Mouse (Mus musculus): ENCODE measurements at regions not wholly inside any gene's neighbourhood (a gene's known extent, or its start where the extent isn't known, plus 50 kb on each side); places are given as distances from the start of the nearest gene placed in this dataset.

DNA sequence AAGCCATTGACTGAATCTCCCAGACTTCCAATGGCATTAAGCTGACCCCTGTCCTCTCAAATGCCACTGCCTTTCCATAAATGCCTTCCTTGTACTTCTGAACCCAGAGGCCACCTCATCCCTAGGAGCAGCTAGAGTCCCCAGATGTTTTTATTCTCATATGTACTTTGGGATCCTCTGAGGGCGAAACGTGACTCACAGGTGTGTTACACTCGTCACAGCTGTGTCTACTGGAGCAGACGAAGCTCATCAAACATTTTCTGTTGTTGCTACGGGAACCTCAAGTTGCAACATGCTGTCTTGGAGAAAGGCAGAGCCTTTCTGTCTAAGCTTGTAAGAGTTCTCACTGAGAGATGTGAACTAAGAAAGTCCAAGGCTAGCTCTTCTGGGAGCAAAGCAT is 80.1 kb downstream of the Zfp706 start:
- H3K9me3 ChIP-seq (replicated peaks; ENCODE audit: control insufficient read depth, low read length), result no peaks in the 10 kb centered on the region
- no peak overlapping the region for H3K9ac ChIP-seq (ENCODE audit: low read depth, low read length)
- H3K27ac ChIP-seq (ENCODE audit: low read length), result no peak overlapping the region
- WGBS (ENCODE audit: insufficient replicate concordance), result 62% methylated on average over 5 of the region's 5 CpGs
- no peaks in the 10 kb centered on the region for H3K27me3 ChIP-seq (ENCODE audit: control insufficient read depth, insufficient read depth, low read depth, low read length)
- no peak for ATAC-seq (ENCODE audit: low read depth)
- no peaks in the 10 kb centered on the region for H3K4me1 ChIP-seq (ENCODE audit: control insufficient read depth, low read depth, low read length)
- no peak overlapping the region for H3K4me3 ChIP-seq (ENCODE audit: low read depth, low read length)
- H3K36me3 ChIP-seq (ENCODE audit: control insufficient read depth, insufficient read depth), result no peaks in the 10 kb centered on the region
- no peak overlapping the region for H3K4me2 ChIP-seq (ENCODE audit: low read depth, low read length)

DNA sequence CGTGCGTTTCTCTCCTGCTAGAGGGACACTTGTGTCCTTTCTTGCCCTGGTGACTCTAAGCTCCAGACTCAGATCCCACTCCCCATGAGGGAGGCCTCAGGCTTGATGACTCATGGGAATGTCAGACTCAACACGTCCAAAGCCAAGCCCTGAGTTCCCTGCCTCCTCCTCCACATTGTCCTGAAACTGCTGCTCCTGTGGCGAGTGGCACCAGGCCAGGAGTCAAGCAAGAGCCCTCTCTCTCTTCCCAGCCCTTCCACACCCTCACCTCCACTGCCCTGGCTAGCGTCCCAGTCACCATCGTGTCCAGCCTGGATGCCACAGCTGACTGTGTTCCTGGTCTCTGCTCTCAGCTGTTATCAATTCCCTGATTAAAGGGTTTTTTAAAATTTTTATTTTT is 83.4 kb downstream of the Zfp706 start:
- no peak overlapping the region for H3K4me3 ChIP-seq (ENCODE audit: low read depth, low read length)
- no peak for ATAC-seq (ENCODE audit: low read depth)
- H3K27ac ChIP-seq (ENCODE audit: low read length), result no peak overlapping the region
- WGBS (ENCODE audit: insufficient replicate concordance), result 66% methylated on average over 6 of the region's 6 CpGs
- no peaks in the 10 kb centered on the region for H3K4me1 ChIP-seq (ENCODE audit: control insufficient read depth, low read depth, low read length)
- H3K27me3 ChIP-seq (ENCODE audit: control insufficient read depth, insufficient read depth, low read depth, low read length), result no peaks in the 10 kb centered on the region
- H3K4me2 ChIP-seq (ENCODE audit: low read depth, low read length), result no peak overlapping the region
- H3K9ac ChIP-seq (ENCODE audit: low read depth, low read length), result no peak overlapping the region
- H3K9me3 ChIP-seq (replicated peaks; ENCODE audit: control insufficient read depth, low read length), result no peaks in the 10 kb centered on the region
- no peaks in the 10 kb centered on the region for H3K36me3 ChIP-seq (ENCODE audit: control insufficient read depth, insufficient read depth)

DNA sequence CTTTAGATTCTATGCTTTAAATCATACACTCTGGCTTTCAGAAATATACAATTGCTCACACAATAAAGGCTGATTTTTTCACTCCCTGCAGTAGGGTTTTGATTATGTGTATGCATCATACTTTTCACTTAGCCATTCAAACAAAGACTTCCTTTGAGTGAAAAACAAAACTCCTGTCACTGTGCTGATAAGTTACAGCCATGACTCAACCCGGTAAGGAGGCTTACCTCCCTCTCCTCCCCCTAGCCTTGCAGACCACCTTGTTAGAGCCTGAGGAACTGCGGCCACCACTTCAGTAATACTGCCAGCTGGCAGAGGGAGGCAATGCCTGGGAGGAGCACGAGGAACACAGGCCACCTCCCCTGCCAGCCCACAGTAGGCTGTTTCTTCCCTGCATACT is 86.2 kb downstream of the Zfp706 start:
- Histone ChIP-seq H3K4me2 (ENCODE audit: low read depth, low read length) (no peak overlapping the region), H3K9me3 (replicated peaks; ENCODE audit: control insufficient read depth, low read length) (no peaks in the 10 kb centered on the region), H3K27me3 (ENCODE audit: control insufficient read depth, insufficient read depth, low read depth, low read length) (no peaks in the 10 kb centered on the region), H3K4me3 (ENCODE audit: low read depth, low read length) (no peak overlapping the region), H3K9ac (ENCODE audit: low read depth, low read length) (no peak overlapping the region), H3K4me1 (ENCODE audit: control insufficient read depth, low read depth, low read length) (no peaks in the 10 kb centered on the region), H3K27ac (ENCODE audit: low read length) (no peak overlapping the region), H3K36me3 (ENCODE audit: control insufficient read depth, insufficient read depth) (no peaks in the 10 kb centered on the region)
- no peak for ATAC-seq (ENCODE audit: low read depth)
- 33% methylated on average over 3 of the region's 3 CpGs for WGBS (ENCODE audit: insufficient replicate concordance)

DNA sequence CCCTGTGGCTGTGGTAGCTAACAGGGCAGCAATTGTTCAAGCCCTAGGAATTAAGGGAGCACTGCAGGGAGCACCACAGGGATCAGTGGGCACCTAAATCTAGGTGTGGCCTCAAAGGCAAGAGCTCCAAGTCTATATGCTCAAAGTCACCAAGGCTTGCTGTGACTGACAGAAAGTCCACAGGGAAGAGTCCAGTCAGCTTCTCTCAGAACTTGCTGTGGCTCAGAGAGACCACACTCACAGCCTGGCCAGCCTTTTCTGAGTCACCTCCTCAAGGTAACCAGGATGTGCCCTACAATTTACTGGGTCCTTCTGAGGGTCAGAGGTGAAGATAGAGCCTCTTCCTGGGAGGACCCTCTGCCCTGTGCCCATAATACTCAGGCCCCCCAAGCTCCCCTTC is 86.7 kb downstream of the Zfp706 start:
- Histone ChIP-seq H3K36me3 (ENCODE audit: control insufficient read depth, insufficient read depth) (no peaks in the 10 kb centered on the region), H3K27me3 (ENCODE audit: control insufficient read depth, insufficient read depth, low read depth, low read length) (no peaks in the 10 kb centered on the region), H3K9me3 (replicated peaks; ENCODE audit: control insufficient read depth, low read length) (no peaks in the 10 kb centered on the region), H3K4me3 (ENCODE audit: low read depth, low read length) (no peak overlapping the region), H3K4me1 (ENCODE audit: control insufficient read depth, low read depth, low read length) (no peaks in the 10 kb centered on the region), H3K4me2 (ENCODE audit: low read depth, low read length) (no peak overlapping the region), H3K9ac (ENCODE audit: low read depth, low read length) (no peak overlapping the region), H3K27ac (ENCODE audit: low read length) (no peak overlapping the region)
- ATAC-seq (ENCODE audit: low read depth), result no peak

DNA sequence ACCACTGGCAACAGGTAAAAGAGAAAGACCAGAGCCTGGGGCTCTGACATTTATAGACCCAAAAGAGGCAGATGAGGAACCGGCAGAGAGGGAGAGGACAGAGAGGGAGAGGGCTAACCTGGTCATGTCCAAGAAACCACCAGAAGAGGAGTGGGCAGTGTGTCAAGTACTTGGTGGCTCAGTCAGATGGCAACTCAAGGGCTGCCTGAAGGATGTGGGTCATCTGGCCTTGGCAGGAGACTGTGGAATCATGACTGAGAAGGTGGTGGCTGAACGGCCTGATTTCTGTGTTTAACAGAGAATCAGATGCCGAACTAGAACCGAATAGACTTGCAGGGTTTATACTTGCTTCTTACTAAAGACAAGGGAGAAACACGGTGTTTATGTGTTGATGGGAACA is 87.9 kb downstream of the Zfp706 start:
- 75% methylated on average over 5 of the region's 5 CpGs for WGBS (ENCODE audit: insufficient replicate concordance)
- no peaks in the 10 kb centered on the region; the same call in 1 of the 2 replicates for H3K4me1 ChIP-seq (ENCODE audit: control insufficient read depth, low read depth, low read length)
- no peak overlapping the region for H3K4me2 ChIP-seq (ENCODE audit: low read depth, low read length)
- H3K9me3 ChIP-seq (replicated peaks; ENCODE audit: control insufficient read depth, low read length), result no peaks in the 10 kb centered on the region
- no peak overlapping the region for H3K9ac ChIP-seq (ENCODE audit: low read depth, low read length)
- no peaks in the 10 kb centered on the region for H3K27me3 ChIP-seq (ENCODE audit: control insufficient read depth, insufficient read depth, low read depth, low read length)
- H3K4me3 ChIP-seq (ENCODE audit: low read depth, low read length), result no peak overlapping the region
- no peak for ATAC-seq (ENCODE audit: low read depth)
- no peak overlapping the region for H3K27ac ChIP-seq (ENCODE audit: low read length)
- H3K36me3 ChIP-seq (ENCODE audit: control insufficient read depth, insufficient read depth), result no peaks in the 10 kb centered on the region

DNA sequence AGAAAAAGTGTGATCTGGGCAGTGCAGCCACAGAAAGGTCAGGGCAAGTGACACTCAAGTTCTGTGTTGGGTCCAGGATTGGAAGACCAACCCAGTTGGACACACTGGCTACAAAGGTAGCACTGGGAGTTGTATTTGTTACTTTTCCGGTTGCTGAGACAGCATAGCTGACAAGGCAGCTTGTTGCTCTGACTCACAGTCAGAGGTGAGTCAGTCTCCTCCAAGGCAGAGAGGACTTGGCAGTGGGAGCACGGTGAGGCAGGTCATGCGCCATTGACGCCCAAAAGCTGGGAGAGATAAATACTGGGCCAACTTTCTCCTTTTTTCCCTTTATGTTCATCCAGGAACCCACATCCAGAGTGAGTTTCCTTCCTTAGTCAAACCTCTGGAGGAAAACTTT is 88.4 kb downstream of the Zfp706 start:
- H3K4me1 ChIP-seq (ENCODE audit: control insufficient read depth, low read depth, low read length), result no peaks in the 10 kb centered on the region; the same call in 1 of the 2 replicates
- no peaks in the 10 kb centered on the region for H3K36me3 ChIP-seq (ENCODE audit: control insufficient read depth, insufficient read depth)
- no peak overlapping the region for H3K27ac ChIP-seq (ENCODE audit: low read length)
- H3K9me3 ChIP-seq (replicated peaks; ENCODE audit: control insufficient read depth, low read length), result no peaks in the 10 kb centered on the region
- H3K27me3 ChIP-seq (ENCODE audit: control insufficient read depth, insufficient read depth, low read depth, low read length), result no peaks in the 10 kb centered on the region
- 62% methylated on average over 4 of the region's 4 CpGs for WGBS (ENCODE audit: insufficient replicate concordance)
- H3K9ac ChIP-seq (ENCODE audit: low read depth, low read length), result no peak overlapping the region
- no peak for ATAC-seq (ENCODE audit: low read depth)
- no peak overlapping the region for H3K4me2 ChIP-seq (ENCODE audit: low read depth, low read length)
- H3K4me3 ChIP-seq (ENCODE audit: low read depth, low read length), result no peak overlapping the region

DNA sequence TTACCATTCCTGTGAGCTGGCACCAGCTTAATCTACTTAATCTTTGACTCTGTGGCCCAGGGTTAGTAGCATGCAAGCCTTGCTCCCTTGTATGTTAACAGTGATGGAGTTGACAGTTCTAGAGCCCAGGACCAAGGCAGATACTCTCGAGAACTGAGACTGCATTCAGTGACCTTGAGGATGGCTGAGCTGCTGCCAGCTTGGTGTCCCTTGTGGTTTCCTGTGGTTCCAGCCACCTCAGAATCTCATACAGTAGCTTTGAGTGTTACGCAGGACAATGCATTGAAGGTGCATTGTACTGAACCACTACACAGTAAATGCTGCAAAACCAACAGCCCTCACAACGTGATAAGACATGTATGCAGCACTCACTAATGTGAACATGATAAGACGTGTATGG is 90.6 kb downstream of the Zfp706 start:
- WGBS (ENCODE audit: insufficient replicate concordance), result 28% methylated on average over 4 of the region's 4 CpGs
- no peak for ATAC-seq (ENCODE audit: low read depth)
- Histone ChIP-seq H3K27ac (ENCODE audit: low read length) (no peak overlapping the region), H3K36me3 (ENCODE audit: control insufficient read depth, insufficient read depth) (no peaks in the 10 kb centered on the region), H3K9ac (ENCODE audit: low read depth, low read length) (no peak overlapping the region), H3K9me3 (replicated peaks; ENCODE audit: control insufficient read depth, low read length) (no peaks in the 10 kb centered on the region), H3K4me1 (ENCODE audit: control insufficient read depth, low read depth, low read length) (no peaks in the 10 kb centered on the region; the same call in none of the 2 replicates), H3K27me3 (ENCODE audit: control insufficient read depth, insufficient read depth, low read depth, low read length) (no peaks in the 10 kb centered on the region), H3K4me3 (ENCODE audit: low read depth, low read length) (no peak overlapping the region), H3K4me2 (ENCODE audit: low read depth, low read length) (no peak overlapping the region)

DNA sequence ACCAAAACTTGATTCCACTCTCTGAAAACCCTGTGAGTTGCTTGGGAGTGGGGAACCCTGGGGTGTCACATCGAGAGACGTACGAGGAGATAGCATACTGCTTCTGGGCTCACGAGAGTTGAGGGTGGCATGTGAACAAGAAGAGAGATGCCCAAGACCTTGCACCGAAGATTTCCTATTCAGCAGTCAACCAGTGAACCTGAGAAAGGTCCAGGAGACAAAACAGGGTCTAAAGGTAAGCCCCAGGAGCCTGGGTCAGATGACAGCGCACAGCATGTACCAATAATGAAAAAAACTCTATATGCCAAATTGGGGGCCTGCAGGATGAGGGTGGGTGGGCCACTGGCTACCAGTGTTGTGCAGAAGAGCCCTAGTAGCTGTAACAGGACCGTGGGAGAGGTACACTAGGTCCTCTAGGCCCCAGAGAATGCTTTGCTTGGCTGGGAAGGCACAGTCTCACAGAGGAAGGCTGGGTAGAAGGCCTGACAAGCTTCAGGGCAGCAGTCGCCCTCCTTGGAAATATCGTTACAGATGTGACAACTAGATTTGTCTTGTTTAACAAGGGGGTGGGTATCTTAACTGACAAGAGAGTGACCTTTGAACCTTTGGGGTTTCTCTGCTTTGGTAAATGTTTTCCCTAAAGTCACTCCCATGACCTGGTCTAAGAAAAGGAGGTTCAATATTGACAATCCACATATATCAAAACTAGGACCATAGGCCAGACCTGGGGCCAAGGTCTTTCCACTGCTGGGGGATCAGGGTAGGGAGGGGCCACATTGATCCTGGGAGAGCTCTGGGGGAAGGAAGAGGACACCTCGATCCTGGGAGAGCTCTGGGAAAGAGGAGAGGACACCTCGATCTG is 93.1 kb downstream of the Zfp706 start:
- Histone ChIP-seq H3K9ac (ENCODE audit: low read depth, low read length) (no peak overlapping the region), H3K27me3 (ENCODE audit: control insufficient read depth, insufficient read depth, low read depth, low read length) (no peaks in the 10 kb centered on the region), H3K4me2 (ENCODE audit: low read depth, low read length) (no peak overlapping the region), H3K4me1 (ENCODE audit: control insufficient read depth, low read depth, low read length) (no peaks in the 10 kb centered on the region; the same call in none of the 2 replicates), H3K27ac (ENCODE audit: low read length) (peak overlapping the region; percentile 72), H3K9me3 (replicated peaks; ENCODE audit: control insufficient read depth, low read length) (no peaks in the 10 kb centered on the region), H3K36me3 (ENCODE audit: control insufficient read depth, insufficient read depth) (no peaks in the 10 kb centered on the region), H3K4me3 (ENCODE audit: low read depth, low read length) (no peak overlapping the region)
- ATAC-seq (ENCODE audit: low read depth), result peak; percentile 89
- 59% methylated on average over 11 of the region's 11 CpGs for WGBS (ENCODE audit: insufficient replicate concordance)

DNA sequence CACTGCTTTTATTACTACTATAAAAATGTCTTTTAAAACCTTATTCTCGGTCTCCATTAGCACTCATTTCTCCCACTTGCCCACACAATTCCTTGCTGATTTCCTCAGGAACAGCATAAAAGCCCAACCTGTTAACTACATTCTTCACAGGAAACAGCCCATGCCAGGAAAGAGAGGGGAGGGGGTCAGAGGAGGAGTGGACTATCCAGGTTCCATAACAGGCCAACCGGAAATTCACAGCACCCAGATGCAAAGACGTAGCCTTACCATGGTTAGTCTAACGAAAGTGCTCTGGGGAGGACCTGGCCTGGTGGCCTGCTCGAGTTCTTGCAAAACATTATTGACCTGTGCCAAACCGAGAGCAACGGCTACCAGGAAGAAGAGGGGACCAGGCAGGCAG is 94.3 kb downstream of the Zfp706 start:
- WGBS (ENCODE audit: insufficient replicate concordance), result 66% methylated on average over 7 of the region's 7 CpGs
- Histone ChIP-seq H3K27ac (ENCODE audit: low read length) (no peak overlapping the region), H3K9ac (ENCODE audit: low read depth, low read length) (no peak overlapping the region), H3K9me3 (replicated peaks; ENCODE audit: control insufficient read depth, low read length) (no peaks in the 10 kb centered on the region), H3K4me1 (ENCODE audit: control insufficient read depth, low read depth, low read length) (no peaks in the 10 kb centered on the region; the same call in none of the 2 replicates), H3K36me3 (ENCODE audit: control insufficient read depth, insufficient read depth) (no peaks in the 10 kb centered on the region), H3K27me3 (ENCODE audit: control insufficient read depth, insufficient read depth, low read depth, low read length) (no peaks in the 10 kb centered on the region), H3K4me2 (ENCODE audit: low read depth, low read length) (no peak overlapping the region), H3K4me3 (ENCODE audit: low read depth, low read length) (no peak overlapping the region)
- no peak for ATAC-seq (ENCODE audit: low read depth)

Measured in liver, embryonic 16.5 days (tissue).